Mouse (Mus musculus) megakaryocyte, embryonic 14.5 days (primary cell): ENCODE measurements around the gene Calm3.

Experiments
- FLI1 ChIP-seq: IDR thresholded peaks from 2 replicates; pipeline ENCODE4 v1.6.1; 2012; ENCODE audit warnings: low read length, inconsistent platforms, mixed read lengths
- GATA1 ChIP-seq: IDR thresholded peaks from 3 replicates; pipeline ENCODE4 v1.6.1; 2012; ENCODE audit warnings: mixed read lengths, low read length, inconsistent platforms, borderline replicate concordance

DNA sequence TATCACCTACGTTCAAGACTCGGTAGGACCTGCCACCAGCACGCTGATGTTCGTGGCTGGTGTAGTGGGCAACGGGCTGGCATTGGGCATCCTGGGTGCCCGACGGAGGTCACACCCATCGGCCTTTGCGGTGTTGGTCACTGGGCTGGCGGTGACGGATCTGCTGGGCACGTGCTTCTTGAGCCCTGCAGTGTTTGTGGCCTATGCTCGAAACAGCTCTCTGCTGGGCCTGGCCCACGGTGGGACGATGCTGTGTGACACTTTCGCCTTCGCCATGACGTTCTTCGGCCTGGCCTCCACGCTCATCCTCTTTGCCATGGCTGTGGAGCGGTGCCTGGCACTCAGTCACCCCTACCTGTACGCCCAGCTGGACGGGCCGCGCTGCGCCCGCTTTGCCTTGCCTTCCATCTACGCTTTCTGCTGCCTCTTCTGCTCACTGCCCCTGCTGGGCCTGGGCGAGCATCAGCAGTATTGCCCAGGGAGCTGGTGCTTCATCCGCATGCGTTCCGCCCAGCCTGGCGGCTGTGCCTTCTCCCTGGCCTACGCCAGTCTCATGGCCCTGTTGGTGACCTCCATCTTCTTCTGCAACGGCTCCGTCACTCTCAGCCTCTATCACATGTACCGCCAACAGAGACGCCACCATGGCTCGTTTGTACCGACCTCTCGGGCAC, 16.9 kb downstream of the Calm3 start:
- TF ChIP-seq GATA1 (no peak), FLI1 (no peak)
